Mouse (Mus musculus) MEL (cell line): Measurements from ENCODE around the gene Tapbp. TPM values are rescaled to one million over a fixed set of nuclear protein-coding genes. Genes with fewer than 3 reads are reported as not detected.

Experiments
- DNase-seq: peaks from one replicate; pipeline ENCODE4 v3.0.0; 2011; ENCODE audit warnings: low read depth, low spot score
- H3K27ac ChIP-seq: 2 replicates; pipeline ENCODE4 v1.5.1; 2012; ENCODE audit warnings: low read depth, mild to moderate bottlenecking, control low read depth, low read length, moderate library complexity; ENCODE audit not compliant: control insufficient read depth
- H3K27me3 ChIP-seq, 2 experiments: fragments of 150-350 bp in 1 of 2; sonication (generic) in 1 of 2; 2 replicates each; pipeline ENCODE4 v1.6.1; 2012; ENCODE audit warnings: low read length in 2 of 2, mild to moderate bottlenecking in 2 of 2, improper control_type of control experiment in 1 of 2, moderate library complexity in 1 of 2; ENCODE audit not compliant: insufficient read depth in 2 of 2, control insufficient read depth in 1 of 2
- H3K36me3 ChIP-seq, 2 experiments: 2 replicates each; pipeline ENCODE4 v1.6.1; 2012 to 2014; ENCODE audit warnings: low read length in 2 of 2, improper control_type of control experiment in 1 of 2, inconsistent platforms in 1 of 2, mild to moderate bottlenecking in 1 of 2; ENCODE audit not compliant: insufficient read depth in 2 of 2, control insufficient read depth in 1 of 2
- H3K4me1 ChIP-seq, 2 experiments: fragments of 150-350 bp in 1 of 2; sonication (generic) in 1 of 2; 2 replicates each; pipeline ENCODE4 v1.6.1; 2012; ENCODE audit warnings: low read length in 2 of 2, improper control_type of control experiment in 1 of 2, mild to moderate bottlenecking in 1 of 2; ENCODE audit not compliant: insufficient read depth in 2 of 2, control insufficient read depth in 1 of 2
- H3K4me3 ChIP-seq, 2 experiments: fragments of 150-350 bp in 1 of 2; sonication (generic) in 1 of 2; 2 replicates each; pipeline ENCODE4 v1.5.1; 2012; ENCODE audit warnings: low read depth in 2 of 2, low read length in 2 of 2, mild to moderate bottlenecking in 2 of 2, moderate library complexity in 2 of 2, control low read depth in 1 of 2, improper control_type of control experiment in 1 of 2; ENCODE audit not compliant: control insufficient read depth in 1 of 2, insufficient read depth in 1 of 2
- H3K79me2 ChIP-seq: 2 replicates; pipeline ENCODE4 v1.6.1; 2012; ENCODE audit warnings: mild to moderate bottlenecking, low read length, moderate library complexity; ENCODE audit not compliant: control insufficient read depth, poor library complexity, insufficient read depth
- H3K9ac ChIP-seq: 2 replicates; pipeline ENCODE4 v1.6.1; 2012; ENCODE audit warnings: low read depth, mild to moderate bottlenecking, control low read depth, low read length, moderate library complexity; ENCODE audit not compliant: control insufficient read depth, poor library complexity, severe bottlenecking
- H3K9me3 ChIP-seq: fragments of 150-350 bp; sonication (generic); replicated peaks from 2 replicates; pipeline ENCODE4 v1.6.1; 2012; ENCODE audit warnings: mild to moderate bottlenecking, low read length, improper control_type of control experiment, moderate library complexity; ENCODE audit not compliant: insufficient read depth
- BHLHE40 ChIP-seq: IDR thresholded peaks from 2 replicates; pipeline ENCODE4 v1.6.1; 2012; ENCODE audit warnings: low read depth, mild to moderate bottlenecking, inconsistent platforms, low read length, improper control_type of control experiment, borderline replicate concordance
- CHD1 ChIP-seq: IDR thresholded peaks from 2 replicates; pipeline ENCODE4 v1.6.1; 2012; ENCODE audit warnings: low read depth, mild to moderate bottlenecking, inconsistent platforms, low read length, improper control_type of control experiment
- CHD2 ChIP-seq: IDR thresholded peaks from 2 replicates; pipeline ENCODE4 v1.6.1; 2011; ENCODE audit warnings: low read length, improper control_type of control experiment
- CTCF ChIP-seq, 3 experiments: IDR thresholded peaks in 2 of 3; conservative IDR thresholded peaks in 1 of 3; 2 replicates each; pipeline ENCODE4 v1.5.1; 2011 to 2012; ENCODE audit warnings: low read length in 3 of 3, low read depth in 2 of 3, mild to moderate bottlenecking in 2 of 3, improper control_type of control experiment in 1 of 3, inconsistent platforms in 1 of 3, mixed read lengths in 1 of 3, moderate library complexity in 1 of 3; ENCODE audit not compliant: control insufficient read depth in 1 of 3, insufficient read depth in 1 of 3, poor library complexity in 1 of 3, severe bottlenecking in 1 of 3
- ELF1 ChIP-seq: IDR thresholded peaks from 2 replicates; pipeline ENCODE4 v1.6.1; 2014; ENCODE audit warnings: low read depth, mild to moderate bottlenecking, inconsistent platforms, low read length, improper control_type of control experiment, moderate library complexity
- EP300 ChIP-seq, 2 experiments: IDR thresholded peaks; 2 replicates each; pipeline ENCODE4 v1.6.1; 2011; ENCODE audit warnings: improper control_type of control experiment in 2 of 2, low read length in 2 of 2, low read depth in 1 of 2, mild to moderate bottlenecking in 1 of 2
- ETS1 ChIP-seq: IDR thresholded peaks from 2 replicates; pipeline ENCODE4 v1.6.1; 2012; ENCODE audit warnings: low read depth, mild to moderate bottlenecking, inconsistent platforms, low read length, improper control_type of control experiment, moderate library complexity
- GABPA ChIP-seq: IDR thresholded peaks from 2 replicates; pipeline ENCODE4 v1.6.1; 2012; ENCODE audit warnings: low read depth, mild to moderate bottlenecking, inconsistent platforms, low read length, improper control_type of control experiment, moderate library complexity
- GATA1 ChIP-seq: IDR thresholded peaks from 2 replicates; pipeline ENCODE4 v1.6.1; 2011; ENCODE audit warnings: low read depth, low read length, improper control_type of control experiment
- HCFC1 ChIP-seq: IDR thresholded peaks from 2 replicates; pipeline ENCODE4 v1.6.1; 2012; ENCODE audit warnings: low read depth, mild to moderate bottlenecking, inconsistent platforms, low read length, improper control_type of control experiment, moderate library complexity
- KAT2A ChIP-seq: conservative IDR thresholded peaks from 2 replicates; pipeline ENCODE4 v1.6.1; 2012; ENCODE audit warnings: low read depth, low read length, improper control_type of control experiment, inconsistent platforms
- MAFK ChIP-seq: IDR thresholded peaks from 2 replicates; pipeline ENCODE4 v1.6.1; 2011; ENCODE audit warnings: low read depth, mild to moderate bottlenecking, low read length, improper control_type of control experiment, borderline replicate concordance
- MAZ ChIP-seq: IDR thresholded peaks from 2 replicates; pipeline ENCODE4 v1.6.1; 2012; ENCODE audit warnings: low read depth, mild to moderate bottlenecking, inconsistent platforms, low read length, improper control_type of control experiment
- MXI1 ChIP-seq: IDR thresholded peaks from 2 replicates; pipeline ENCODE4 v1.6.1; 2011; ENCODE audit warnings: mild to moderate bottlenecking, low read depth, low read length, improper control_type of control experiment
- MYB ChIP-seq: IDR thresholded peaks from 2 replicates; pipeline ENCODE4 v1.6.1; 2011; ENCODE audit warnings: mild to moderate bottlenecking, low read depth, low read length, improper control_type of control experiment
- MYC ChIP-seq: IDR thresholded peaks from 2 replicates; pipeline ENCODE4 v1.6.1; 2011; ENCODE audit warnings: low read depth, mild to moderate bottlenecking, low read length, improper control_type of control experiment, moderate library complexity
- NELFE ChIP-seq: IDR thresholded peaks from 2 replicates; pipeline ENCODE4 v1.6.1; 2011; ENCODE audit warnings: low read depth, low read length, improper control_type of control experiment
- POLR2AphosphoS2 ChIP-seq: IDR thresholded peaks from 2 replicates; pipeline ENCODE4 v1.6.1; 2011; ENCODE audit warnings: low read length, improper control_type of control experiment
- POLR2AphosphoS5 ChIP-seq: IDR thresholded peaks from 2 replicates; pipeline ENCODE4 v1.6.1; 2012; ENCODE audit warnings: low read depth, borderline replicate concordance, mild to moderate bottlenecking, inconsistent platforms, low read length, moderate library complexity, mixed read lengths
- RAD21 ChIP-seq: IDR thresholded peaks from 2 replicates; pipeline ENCODE4 v1.6.1; 2011; ENCODE audit warnings: mild to moderate bottlenecking, low read depth, low read length, improper control_type of control experiment
- RCOR1 ChIP-seq: IDR thresholded peaks from 2 replicates; pipeline ENCODE4 v1.6.1; 2012; ENCODE audit warnings: low read depth, mild to moderate bottlenecking, inconsistent platforms, low read length, improper control_type of control experiment
- SIN3A ChIP-seq: IDR thresholded peaks from 2 replicates; pipeline ENCODE4 v1.6.1; 2012; ENCODE audit warnings: low read length, improper control_type of control experiment, inconsistent platforms
- SMC3 ChIP-seq: IDR thresholded peaks from 2 replicates; pipeline ENCODE4 v1.6.1; 2011; ENCODE audit warnings: low read depth, low read length, improper control_type of control experiment
- TBP ChIP-seq: IDR thresholded peaks from 2 replicates; pipeline ENCODE4 v1.8.0; 2011; ENCODE audit warnings: low read depth, low read length, improper control_type of control experiment
- TCF12 ChIP-seq: IDR thresholded peaks from 2 replicates; pipeline ENCODE4 v1.6.1; 2014; ENCODE audit warnings: low read depth, mild to moderate bottlenecking, inconsistent platforms, low read length, improper control_type of control experiment, moderate library complexity
- UBTF ChIP-seq: IDR thresholded peaks from 2 replicates; pipeline ENCODE4 v1.6.1; 2012; ENCODE audit warnings: low read depth, mild to moderate bottlenecking, inconsistent platforms, low read length, improper control_type of control experiment, moderate library complexity, borderline replicate concordance; ENCODE audit not compliant: insufficient read depth
- USF1 ChIP-seq: IDR thresholded peaks from 2 replicates; pipeline ENCODE4 v1.6.1; 2014; ENCODE audit warnings: low read depth, mild to moderate bottlenecking, inconsistent platforms, low read length, improper control_type of control experiment, moderate library complexity
- ZC3H11A ChIP-seq: IDR thresholded peaks from 2 replicates; pipeline ENCODE4 v1.6.1; 2012; ENCODE audit warnings: low read depth, mild to moderate bottlenecking, inconsistent platforms, low read length, improper control_type of control experiment
- ZKSCAN1 ChIP-seq: IDR thresholded peaks from 2 replicates; pipeline ENCODE4 v1.6.1; 2012; ENCODE audit warnings: low read depth, mild to moderate bottlenecking, inconsistent platforms, low read length, improper control_type of control experiment, moderate library complexity
- ZMIZ1 ChIP-seq: IDR thresholded peaks from 2 replicates; pipeline ENCODE4 v1.6.1; 2012; ENCODE audit warnings: low read depth, mild to moderate bottlenecking, inconsistent platforms, low read length, improper control_type of control experiment, moderate library complexity
- ZNF384 ChIP-seq: IDR thresholded peaks from 2 replicates; pipeline ENCODE4 v1.6.1; 2012; ENCODE audit warnings: low read depth, mild to moderate bottlenecking, inconsistent platforms, low read length, improper control_type of control experiment
- polyA plus RNA-seq, 2 experiments: library from polyadenylated mRNA; stranded (reverse) in 1 of 2; unstranded in 1 of 2; fragments of >175 nt in 1 of 2; fragments of >200 nt in 1 of 2; gene quantifications; 2 replicates each; pipeline versions ENCODE4 v1.2.1 to v1.2.4; 2012; ENCODE audit warnings: low replicate concordance in 2 of 2, low read depth in 1 of 2; ENCODE audit not compliant: insufficient read length in 2 of 2, insufficient read depth in 1 of 2, missing spikeins in 1 of 2
- total RNA-seq: library from RNA; depleted of rRNA; stranded (reverse); fragments of 300-350 nt; gene quantifications from 2 replicates; pipeline ENCODE4 v1.2.3, GENCODE M21; 2012

Gene Tapbp
- total and polyA plus RNA-seq, 3 experiments, result 24.3 to 33.3 TPM; not detected in 1

- Histone ChIP-seq H3K9ac (no peak overlapping the region), H3K9me3 (no peaks in the 10 kb centered on the region), H3K27ac (no peak overlapping the region), H3K4me3 (no peak overlapping the region), H3K79me2 (peaks cover 36% of the 10 kb centered on the region), H3K4me1 (peaks cover 4 to 20% of the 10 kb centered on the region in 2 experiments; a peak in 3 of 4 replicates), H3K27me3 (no peaks in the 10 kb centered on the region), H3K36me3 (peaks cover 0 to 16% of the 10 kb centered on the region in 2 experiments)
- no peak for TF ChIP-seq RCOR1
- no peak for TF ChIP-seq HCFC1
- TF ChIP-seq NELFE, result no peak
- TF ChIP-seq ZC3H11A, result no peak
- TF ChIP-seq ZNF384, result no peak
- TF ChIP-seq MAZ, result no peak
- no peak for TF ChIP-seq TCF12
- TF ChIP-seq GABPA, result no peak
- TF ChIP-seq ETS1, result no peak
- TF ChIP-seq CHD1, result no peak
- no peak for TF ChIP-seq SMC3
- no peak for TF ChIP-seq SIN3A
- TF ChIP-seq CHD2, result no peak
- no peak for TF ChIP-seq UBTF
- TF ChIP-seq POLR2AphosphoS5, result no peak
- no peak for TF ChIP-seq MAFK
- TF ChIP-seq USF1, result no peak
- DNase-seq, result no peak
Observed at GRCm38 (mm10) chr17:33911813-33912414, 3.8 kb upstream of the Tapbp start.

GRCm38 (mm10) chr17:33913264-33913663, 2.4 kb upstream of the Tapbp start:
- Histone ChIP-seq H3K79me2 (peaks cover 37% of the 10 kb centered on the region), H3K27ac (no peak overlapping the region), H3K9me3 (no peaks in the 10 kb centered on the region), H3K4me3 (no peak overlapping the region), H3K27me3 (no peaks in the 10 kb centered on the region), H3K36me3 (peaks cover 0 to 12% of the 10 kb centered on the region in 2 experiments), H3K9ac (no peak overlapping the region), H3K4me1 (peaks cover 4 to 16% of the 10 kb centered on the region in 2 experiments; a peak in 2 of 4 replicates)
- TF ChIP-seq RAD21, result no peak
- no peak for TF ChIP-seq MYC
- TF ChIP-seq CTCF (IDR thresholded peaks at IDR 0.05 in 2 of 3, conservative IDR thresholded peaks at IDR 0.05 in 1 of 3; ENCODE audit: control insufficient read depth in 1 of 3, insufficient read depth in 1 of 3, low read depth in 2 of 3, low read length in 3 of 3, poor library complexity in 1 of 3, severe bottlenecking in 1 of 3), result no peak
- no peak for TF ChIP-seq MYB
- no peak for TF ChIP-seq BHLHE40
- no peak for TF ChIP-seq ZMIZ1
- no peak for TF ChIP-seq TBP
- no peak for TF ChIP-seq GABPA
- no peak for TF ChIP-seq NELFE
- no peak for TF ChIP-seq MXI1
- TF ChIP-seq CHD1, result no peak
- no peak for TF ChIP-seq GATA1
- TF ChIP-seq ELF1, result no peak
- no peak for TF ChIP-seq KAT2A
- TF ChIP-seq EP300 (IDR thresholded peaks at IDR 0.05; ENCODE audit: low read depth in 1 of 2, low read length in 2 of 2), result no peak
- TF ChIP-seq ZKSCAN1, result no peak
- TF ChIP-seq HCFC1, result no peak
- TF ChIP-seq USF1, result no peak
- TF ChIP-seq POLR2AphosphoS2, result no peak
- DNase-seq, result no peak
